Mouse (Mus musculus): ENCODE results near the gene Gtsf1. TPM values are rescaled to one million over a fixed set of nuclear protein-coding genes. Genes with fewer than 3 reads are reported as not detected.

The Gtsf1 gene
- polyA plus RNA-seq, 1 experiment from 2014 or later: not detected

Other genes with a start within 250 kb of the Gtsf1 start
- gene Cbx5, start 190.7 kb downstream of the Gtsf1 start, polyA plus RNA-seq (2015; fragmentation: Nextera tagmentation; extraction: Ambion mirVana): 104 and 116 TPM in 2 replicates
- gene Hnrnpa1, start 190.0 kb downstream of the Gtsf1 start, polyA plus RNA-seq (2015; fragmentation: Nextera tagmentation; extraction: Ambion mirVana): 784 and 805 TPM in 2 replicates
- gene Nfe2, start 172.1 kb downstream of the Gtsf1 start, polyA plus RNA-seq (2015; fragmentation: Nextera tagmentation; extraction: Ambion mirVana): 1.3 and 1.9 TPM in 2 replicates
- 214 and 224 TPM in 2 replicates for gene Copz1, start 157.8 kb downstream of the Gtsf1 start, polyA plus RNA-seq (2015; fragmentation: Nextera tagmentation; extraction: Ambion mirVana)
- gene Gpr84, start 119.9 kb downstream of the Gtsf1 start, polyA plus RNA-seq (2015; fragmentation: Nextera tagmentation; extraction: Ambion mirVana): 0.57 and 0.62 TPM in 2 replicates
- 17.1 and 18.4 TPM in 2 replicates for gene Zfp385a, start 90.4 kb downstream of the Gtsf1 start, polyA plus RNA-seq (2015; fragmentation: Nextera tagmentation; extraction: Ambion mirVana)
- gene Itga5, start 63.7 kb downstream of the Gtsf1 start, polyA plus RNA-seq (2015; fragmentation: Nextera tagmentation; extraction: Ambion mirVana): 9.2 and 11.6 TPM in 2 replicates
- not detected in 2 replicates for gene Gtsf2, start 18.0 kb upstream of the Gtsf1 start, polyA plus RNA-seq (2015; fragmentation: Nextera tagmentation; extraction: Ambion mirVana)
- gene Nckap1l, start 23.3 kb upstream of the Gtsf1 start, polyA plus RNA-seq (2015; fragmentation: Nextera tagmentation; extraction: Ambion mirVana): 2.2 and 2.6 TPM in 2 replicates
- gene Pde1b, start 72.6 kb upstream of the Gtsf1 start, polyA plus RNA-seq (2015; fragmentation: Nextera tagmentation; extraction: Ambion mirVana): 83.3 and 88.7 TPM in 2 replicates
- 83.1 and 93.7 TPM in 2 replicates for gene Ppp1r1a, start 107.5 kb upstream of the Gtsf1 start, polyA plus RNA-seq (2015; fragmentation: Nextera tagmentation; extraction: Ambion mirVana)
- gene Glycam1, start 134.6 kb upstream of the Gtsf1 start, polyA plus RNA-seq (2015; fragmentation: Nextera tagmentation; extraction: Ambion mirVana): not detected in 2 replicates

Data from neural tube, embryonic 13.5 days (tissue).